Mouse (Mus musculus) gastrocnemius, postnatal 36 days (tissue): Measurements from ENCODE around the gene Gm4340. TPM values are rescaled to one million over a fixed set of nuclear protein-coding genes. Genes with fewer than 3 reads are reported as not detected.
"Not testable (repeated sequence)": the region's sequence is repeated elsewhere in the genome, so short reads cannot be mapped to it uniquely, and the experiment has no call there.

ENCODE experiments used
- DNase-seq, 2 experiments: peaks; one replicate each; pipeline ENCODE4 v3.0.0; 2022
- intact Hi-C: fragments of 180-260 bp; cut with DNase I; formaldehyde crosslinking; loops from one replicate; pipeline ENCODE4 v1.15.1; 2025
- long read RNA-seq, 2 experiments: library from polyadenylated mRNA; stranded (forward); transcript quantifications; one replicate each; pipeline ENCODE4 v2.0.0; 2021
- total RNA-seq, 2 experiments: library from RNA; stranded (reverse); gene quantifications; 2 replicates each; pipeline ENCODE4 v1.2.3; 2021

Gm4340 gene
- not detected for total RNA-seq
- long read RNA-seq, experiment 1, result 0 reads
- long read RNA-seq, experiment 2, result 0 reads

GRCm38 (mm10) chr10:104193742-104194141 is at the start of gene Gm4340:
Gm4340 (plus strand) TSS chr10:104194042.
- DNase-seq, intact Hi-C loops: not testable (repeated sequence)

GRCm38 (mm10) chr10:104151197-104151596 is 42.6 kb upstream of the Gm4340 start, which contains the start of gene Gm6763:
Gm6763 (plus strand) TSS chr10:104151497.
- DNase-seq, intact Hi-C loops: not testable (repeated sequence)

- intact Hi-C loops, DNase-seq: not testable (repeated sequence)
These were observed 34.1 kb upstream of the Gm4340 start, which contains the start of gene Gm8764 for GRCm38 (mm10) chr10:104159706-104160105. Gm8764 (plus strand) TSS chr10:104160006.

GRCm38 (mm10) chr10:104168215-104168614 is 25.6 kb upstream of the Gm4340 start, which contains the start of gene Gm21304:
Gm21304 (plus strand) TSS chr10:104168515.
- intact Hi-C loops, DNase-seq: not testable (repeated sequence)

DNA sequence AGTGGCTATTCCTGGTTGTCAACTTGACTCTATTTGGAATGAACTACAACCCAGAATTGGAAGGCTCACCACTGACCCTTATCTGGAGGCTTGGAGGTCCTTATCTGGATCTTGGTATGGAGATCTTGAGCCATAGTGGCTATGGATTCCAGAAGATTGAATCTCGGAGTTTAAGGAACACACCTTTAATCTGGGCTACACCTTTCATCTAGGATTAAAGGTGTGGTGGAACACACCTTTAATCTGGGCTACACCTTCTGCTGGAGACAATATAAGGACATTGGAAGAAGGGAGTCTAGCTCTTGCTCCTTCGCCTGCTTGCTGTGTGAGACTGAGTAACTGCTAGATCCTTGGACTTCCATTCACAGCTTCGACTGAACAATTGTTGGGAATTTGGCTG is 17.1 kb upstream of the Gm4340 start, which contains the start of gene Gm21312:
TSS of gene Gm21312 (plus strand) at position 301 of the 400 bp plus-strand sequence.
- intact Hi-C loops, DNase-seq: not testable (repeated sequence)

DNA sequence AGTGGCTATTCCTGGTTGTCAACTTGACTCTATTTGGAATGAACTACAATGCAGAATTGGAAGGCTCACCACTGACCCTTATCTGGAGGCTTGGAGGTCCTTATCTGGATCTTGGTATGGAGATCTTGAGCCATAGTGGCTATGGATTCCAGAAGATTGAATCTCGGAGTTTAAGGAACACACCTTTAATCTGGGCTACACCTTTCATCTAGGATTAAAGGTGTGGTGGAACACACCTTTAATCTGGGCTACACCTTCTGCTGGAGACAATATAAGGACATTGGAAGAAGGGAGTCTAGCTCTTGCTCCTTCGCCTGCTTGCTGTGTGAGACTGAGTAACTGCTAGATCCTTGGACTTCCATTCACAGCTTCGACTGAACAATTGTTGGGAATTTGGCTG is 8.6 kb upstream of the Gm4340 start, which contains the start of gene Gm20765:
TSS of gene Gm20765 (plus strand) at position 301 of the 400 bp plus-strand sequence.
- DNase-seq, intact Hi-C loops: not testable (repeated sequence)

DNA sequence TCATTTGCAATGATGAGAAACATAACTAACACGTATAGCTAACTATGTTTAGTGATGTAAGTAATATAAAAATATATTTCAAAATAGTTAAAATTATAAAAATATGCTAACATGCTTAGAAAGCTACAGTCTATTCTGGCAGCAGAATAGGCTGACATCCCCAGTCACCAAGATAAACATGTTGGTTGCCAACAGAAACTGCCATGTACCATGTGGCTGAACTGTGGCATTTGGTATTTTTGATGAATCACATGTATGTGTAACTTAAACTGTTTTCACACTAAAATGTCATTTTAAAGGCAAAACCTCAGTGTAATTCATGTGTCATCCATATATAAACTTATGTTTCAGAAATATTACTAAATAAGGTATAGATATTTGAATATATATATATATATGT is 15.8 kb downstream of the Gm4340 start:
- DNase-seq, result no peak

DNA sequence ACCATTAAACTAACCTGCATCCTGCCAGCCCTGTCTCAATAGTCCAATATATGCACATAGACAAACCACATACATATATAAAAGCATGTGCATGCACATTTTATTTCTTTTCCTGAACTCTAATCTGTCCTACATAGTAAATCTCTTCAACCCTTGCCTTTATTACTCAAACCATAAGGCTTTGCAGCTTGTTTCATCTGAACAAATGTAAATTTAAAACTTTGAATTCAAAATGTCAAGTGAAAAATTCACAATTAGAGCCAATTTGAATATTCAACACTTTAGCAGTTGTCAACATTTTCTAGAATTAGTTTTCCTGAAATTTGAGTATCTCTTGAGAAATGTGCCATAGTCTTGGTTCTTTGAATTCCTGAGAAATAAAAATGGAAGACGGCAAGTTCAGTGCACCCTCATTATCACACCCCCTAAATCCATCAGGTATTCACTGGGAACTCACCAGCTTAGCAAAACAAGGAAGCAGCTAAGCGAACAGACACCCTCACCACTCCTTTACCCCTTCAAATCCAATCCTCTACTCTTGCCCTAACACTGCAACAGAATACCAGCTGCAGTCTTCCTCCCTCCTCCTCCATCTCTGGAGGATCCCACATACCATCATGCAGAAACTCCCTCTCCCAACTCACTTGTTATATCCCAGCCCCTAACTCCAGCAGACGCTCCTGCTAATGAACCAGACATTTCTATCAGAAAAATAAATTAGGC is 16.6 kb downstream of the Gm4340 start:
- no peak for DNase-seq
- intact Hi-C loops, result no loop called here

More for the DNA sequence above, 15.8 kb downstream of the Gm4340 start:
- intact Hi-C loops, result no loop called here

DNA sequence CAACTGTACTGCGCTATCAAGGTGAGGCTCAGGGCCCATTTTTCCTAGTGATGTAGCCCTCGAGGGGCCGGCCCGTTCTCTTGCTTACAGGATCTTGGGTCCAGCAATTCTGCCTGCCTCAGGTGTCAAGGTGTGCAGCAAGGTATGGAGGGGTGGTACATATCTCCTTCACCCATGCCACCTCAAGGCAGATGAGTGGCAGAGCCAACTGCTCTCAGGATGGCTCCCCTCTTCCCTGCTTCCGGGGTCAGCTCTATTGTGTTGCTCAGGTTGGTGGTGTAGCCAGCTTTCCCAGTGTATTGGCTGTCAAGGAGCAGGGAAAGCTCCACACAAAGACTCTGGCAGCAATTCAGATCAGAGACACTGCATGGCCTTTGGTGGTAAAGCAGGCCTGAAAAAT is 20.7 kb downstream of the Gm4340 start:
- DNase-seq, result no peak
- intact Hi-C loops, result no loop called here

DNA sequence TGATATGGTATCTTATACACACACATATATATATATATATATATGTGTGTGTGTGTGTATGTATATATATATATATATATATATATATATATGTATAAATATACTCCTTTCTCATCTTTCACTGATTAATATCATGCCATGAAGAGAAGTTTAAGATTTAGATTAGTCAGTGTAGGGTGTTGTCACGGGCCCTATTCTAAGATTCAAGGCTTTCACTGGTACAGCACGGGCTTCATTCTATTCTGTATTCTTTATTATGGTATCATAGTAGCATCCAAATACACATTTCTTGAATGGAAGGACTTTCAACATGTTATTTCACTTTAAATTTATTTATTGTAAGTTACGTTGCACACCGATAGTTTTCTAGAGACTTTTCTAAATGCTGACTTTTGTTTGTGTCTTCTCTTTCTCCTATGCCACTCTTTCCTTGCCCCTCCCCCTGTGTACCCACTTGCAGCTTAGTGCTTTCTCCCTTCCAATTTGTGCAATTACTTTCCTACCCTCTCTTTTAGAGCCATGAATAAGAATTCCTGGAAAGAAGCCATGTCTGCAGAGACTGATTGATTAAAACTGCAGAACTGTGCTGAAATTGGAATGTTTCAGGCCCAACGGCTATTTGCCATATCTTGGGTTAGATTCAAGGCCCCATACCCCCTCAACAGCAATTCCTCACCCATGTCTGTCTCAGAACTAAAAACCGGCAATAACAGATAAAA is 26.6 kb downstream of the Gm4340 start:
- intact Hi-C loops, result no loop called here

More for the DNA sequence above, 26.6 kb downstream of the Gm4340 start:
- DNase-seq, result no peak

Other genes with a start within 250 kb of the Gm4340 start
- gene Gm21293, start 51.1 kb upstream of the Gm4340 start, total RNA-seq, result not detected
- not detected for gene Gm6763, start 42.5 kb upstream of the Gm4340 start, total RNA-seq
- not detected for gene Gm8764, start 34.0 kb upstream of the Gm4340 start, total RNA-seq
- gene Gm21304, start 25.5 kb upstream of the Gm4340 start, total RNA-seq, result not detected
- gene Gm21312, start 17.0 kb upstream of the Gm4340 start, total RNA-seq, result not detected
- not detected for gene Gm20765, start 8.5 kb upstream of the Gm4340 start, total RNA-seq